Mouse (Mus musculus) thymus, adult 2 months (tissue): Measurements from ENCODE around the gene Eloa. TPM values are rescaled to one million over a fixed set of nuclear protein-coding genes. Genes with fewer than 3 reads are reported as not detected.
"Not testable (repeated sequence)": the region's sequence is repeated elsewhere in the genome, so short reads cannot be mapped to it uniquely, and the experiment has no call there.

ENCODE experiments used
- DNase-seq: peaks from one replicate; pipeline ENCODE4 v3.0.0; 2021
- H3K27ac ChIP-seq: fragments of 200-500 bp; 2 replicates; pipeline ENCODE4 v1.5.1; 2012; ENCODE audit warnings: low read length, control low read depth; ENCODE audit not compliant: control insufficient read depth, insufficient read depth
- H3K27me3 ChIP-seq: fragments of 200-500 bp; 2 replicates; pipeline ENCODE4 v1.6.1; 2012; ENCODE audit warnings: mild to moderate bottlenecking, low read length, moderate library complexity, mixed read lengths; ENCODE audit not compliant: control insufficient read depth, insufficient read depth
- H3K36me3 ChIP-seq: fragments of 200-500 bp; 2 replicates; pipeline ENCODE4 v1.6.1; 2012; ENCODE audit warnings: mild to moderate bottlenecking, low read length, moderate library complexity; ENCODE audit not compliant: control insufficient read depth, insufficient read depth
- H3K4me1 ChIP-seq: fragments of 200-500 bp; replicated peaks from 2 replicates; pipeline ENCODE4 v1.6.1; 2012; ENCODE audit warnings: low read length; ENCODE audit not compliant: control insufficient read depth, insufficient read depth
- H3K4me3 ChIP-seq: fragments of 200-500 bp; 2 replicates; pipeline ENCODE4 v1.5.1; 2012; ENCODE audit warnings: mild to moderate bottlenecking, low read length, control low read depth, moderate library complexity; ENCODE audit not compliant: control insufficient read depth, insufficient read depth
- CTCF ChIP-seq: fragments of 200-500 bp; IDR thresholded peaks from 2 replicates; pipeline ENCODE4 v1.5.1; 2012; ENCODE audit warnings: mild to moderate bottlenecking, control low read depth, low read length, moderate library complexity, borderline replicate concordance; ENCODE audit not compliant: control insufficient read depth, poor library complexity, insufficient read depth; ENCODE audit errors: extremely low read depth
- POLR2A ChIP-seq: fragments of 200-500 bp; IDR thresholded peaks from 2 replicates; pipeline ENCODE4 v1.6.1; 2012; ENCODE audit warnings: mild to moderate bottlenecking, low read length, control low read depth, moderate library complexity; ENCODE audit not compliant: control insufficient read depth, poor library complexity, insufficient read depth; ENCODE audit errors: extremely low read depth
- WGBS: fragments of 180-500 bp; shearing (Covaris S2); methylation state at CpG from one replicate; pipeline ENCODE4 v1.1.7; 2018; 5-methylcytosine and 5-hydroxymethylcytosine counted together
- polyA plus RNA-seq: library from polyadenylated mRNA; depleted of rRNA; stranded (reverse); fragments of >200 nt; gene quantifications from 2 replicates; pipeline ENCODE4 v1.2.3, GENCODE M21; 2012; rRNA removed

The Eloa gene
- polyA plus RNA-seq = 18.6 and 20.4 TPM in 2 replicates

GRCm38 (mm10) chr4:136021549-136022047, at the start of gene Eloa:
Eloa (minus strand) TSS chr4:136021763.
- Histone ChIP-seq H3K4me1 (peaks cover 5% of the 10 kb centered on the region), H3K27ac (no peak within 1 kb of the TSS), H3K27me3 (no peaks in the 10 kb centered on the region), H3K36me3 (no peaks in the 10 kb centered on the region), H3K4me3 (peak within 1 kb of the TSS; percentile 81)
- under 1% methylated on average over 48 of the region's 48 CpGs for WGBS
- DNase-seq = peak; percentile 100
- TF ChIP-seq POLR2A (peak; percentile 92), CTCF (no peak; the same call in 1 of the 2 replicates)

- TF ChIP-seq POLR2A = no peak
- TF ChIP-seq CTCF = peak; percentile 88; the same call in 1 of the 2 replicates
- Histone ChIP-seq H3K27ac (peak overlapping the region; percentile 70), H3K4me3 (peak overlapping the region; percentile 16), H3K36me3 (no peaks in the 10 kb centered on the region), H3K4me1 (peaks cover 32% of the 10 kb centered on the region), H3K27me3 (no peaks in the 10 kb centered on the region)
- 5% methylated on average over 15 of the region's 15 CpGs for WGBS
- peak; percentile 88 for DNase-seq
Measured at GRCm38 (mm10) chr4:136071178-136071714, 49.7 kb upstream of the Eloa start.

DNA sequence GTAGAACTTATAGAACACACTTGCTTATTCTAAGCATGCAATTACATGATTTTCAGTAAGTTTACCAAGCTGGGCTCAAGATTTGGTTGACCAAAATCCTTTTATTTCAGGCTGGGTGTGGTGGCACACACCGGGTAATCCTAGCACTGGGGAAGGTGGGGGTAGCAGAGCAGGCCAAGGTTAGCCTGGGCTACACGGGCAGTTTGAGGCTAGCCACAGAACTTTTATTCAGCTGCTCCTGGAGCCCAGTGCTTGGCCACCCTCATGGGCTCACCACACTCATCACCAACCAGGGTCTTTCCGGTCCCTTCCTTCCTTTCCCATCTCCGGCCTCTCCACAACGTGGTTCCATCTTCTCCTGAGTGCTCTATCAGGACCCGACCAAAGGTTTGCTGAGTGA, 49.0 kb upstream of the Eloa start:
- Histone ChIP-seq H3K36me3 (no peaks in the 10 kb centered on the region), H3K4me3 (no peak overlapping the region), H3K4me1 (peaks cover 30% of the 10 kb centered on the region), H3K27ac (peak overlapping the region; percentile 70), H3K27me3 (no peaks in the 10 kb centered on the region)
- WGBS = 67% methylated on average over 6 of the region's 6 CpGs
- no peak for DNase-seq
- TF ChIP-seq POLR2A = no peak
- TF ChIP-seq CTCF = no peak

DNA sequence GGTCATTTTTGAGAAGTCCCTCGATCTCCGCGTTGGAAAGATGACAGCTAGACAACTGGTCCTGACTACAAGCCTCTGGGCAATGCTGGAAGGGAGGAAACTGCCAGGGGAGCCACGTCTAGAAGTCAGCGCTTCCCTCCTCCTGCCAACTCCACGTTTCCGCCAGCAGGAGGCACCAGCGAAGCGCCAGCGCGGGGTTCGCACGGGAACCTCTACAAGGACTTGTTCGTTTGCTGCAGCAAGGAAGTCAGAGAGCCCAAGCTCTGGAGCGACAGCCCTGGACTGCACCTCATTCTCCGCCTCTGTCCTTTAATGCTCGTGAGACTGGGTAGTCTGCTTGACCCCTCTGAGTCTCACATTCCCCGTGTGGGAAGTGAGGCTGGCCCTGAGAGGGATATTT, 48.4 kb upstream of the Eloa start:
- Histone ChIP-seq H3K27ac (peak overlapping the region; percentile 70), H3K36me3 (no peaks in the 10 kb centered on the region), H3K27me3 (no peaks in the 10 kb centered on the region), H3K4me3 (no peak overlapping the region), H3K4me1 (peaks cover 28% of the 10 kb centered on the region)
- WGBS = 2% methylated on average over 18 of the region's 18 CpGs
- no peak for TF ChIP-seq POLR2A
- peak; percentile 96 for TF ChIP-seq CTCF
- DNase-seq = peak; percentile 87

DNA sequence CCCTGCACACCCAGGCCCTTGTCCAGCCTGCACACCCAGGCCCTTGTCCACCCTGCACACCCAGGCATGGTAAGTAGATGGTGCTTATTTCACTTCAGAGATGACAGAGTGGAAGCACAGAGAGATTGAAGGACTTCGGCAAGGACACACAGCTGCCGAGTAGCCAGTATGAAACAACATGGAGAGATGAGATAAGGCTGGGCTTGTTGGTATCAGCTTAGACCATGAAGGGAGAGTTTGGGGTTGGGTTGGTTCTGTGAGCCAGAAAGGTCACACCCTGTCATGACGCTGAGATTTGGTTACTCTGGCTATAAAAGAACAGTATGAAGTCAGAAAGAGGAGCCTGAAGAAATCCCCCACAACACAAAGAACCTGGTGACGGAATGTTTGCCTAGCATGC, 47.8 kb upstream of the Eloa start:
- peaks cover 28% of the 10 kb centered on the region for H3K4me1 ChIP-seq
- no peak for DNase-seq
- no peaks in the 10 kb centered on the region for H3K27me3 ChIP-seq
- TF ChIP-seq POLR2A = no peak
- TF ChIP-seq CTCF = no peak
- 76% methylated on average over 4 of the region's 4 CpGs for WGBS
- H3K36me3 ChIP-seq = no peaks in the 10 kb centered on the region
- no peak overlapping the region for H3K4me3 ChIP-seq
- no peak overlapping the region for H3K27ac ChIP-seq

GRCm38 (mm10) chr4:136063143-136063542, 41.6 kb upstream of the Eloa start:
- Histone ChIP-seq H3K27me3 (no peaks in the 10 kb centered on the region), H3K4me3 (no peak overlapping the region), H3K36me3 (no peaks in the 10 kb centered on the region), H3K27ac (no peak overlapping the region), H3K4me1 (peaks cover 8% of the 10 kb centered on the region)
- 97% methylated on average over 4 of the region's 4 CpGs for WGBS
- TF ChIP-seq CTCF (no peak), POLR2A (no peak)
- DNase-seq = no peak

DNA sequence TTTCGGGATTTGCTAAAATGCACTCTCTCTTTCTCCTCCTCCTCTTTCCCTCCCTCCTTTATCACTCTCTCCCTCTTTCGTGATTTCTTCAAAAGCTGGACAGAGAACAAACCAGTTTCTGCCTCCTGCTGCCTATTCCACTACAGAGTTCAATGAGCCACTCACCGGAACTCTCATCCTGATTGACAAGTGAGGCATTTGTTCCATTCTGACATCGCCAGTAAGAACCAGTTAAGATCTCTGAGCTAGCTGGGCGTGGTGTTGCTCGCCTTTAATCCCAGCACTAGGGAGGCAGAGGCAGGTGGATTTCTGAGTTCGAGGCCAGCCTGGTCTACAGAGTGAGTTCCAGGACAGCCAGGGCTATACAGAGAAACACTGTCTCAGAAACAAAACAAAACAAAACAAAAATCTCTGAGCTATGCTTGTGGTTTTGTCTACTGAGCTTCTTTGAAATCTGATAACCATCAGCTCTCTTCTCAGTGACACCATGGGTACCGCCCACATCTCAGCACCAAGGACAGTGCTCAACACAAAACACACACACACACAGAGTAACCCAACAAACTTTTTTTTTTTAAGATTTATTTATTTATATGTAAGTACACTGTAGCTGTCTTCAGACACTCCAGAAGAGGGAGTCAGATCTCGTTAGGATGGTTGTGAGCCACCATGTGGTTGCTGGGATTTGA, 38.4 kb upstream of the Eloa start:
- whole genome bisulfite sequencing = 56% methylated on average over 9 of the region's 9 CpGs
- not testable (repeated sequence) for H3K4me3 ChIP-seq, H3K27ac ChIP-seq, H3K27me3 ChIP-seq, H3K36me3 ChIP-seq, H3K4me1 ChIP-seq, DNase-seq
